Mouse (Mus musculus) fat pad, adult 2 months (tissue): ENCODE results near the gene Dpy19l3.

Experiments used
- DNase-seq: peaks from one replicate; pipeline ENCODE4 v3.0.0-alpha.2; 2011; ENCODE audit warnings: low read depth, low spot score; ENCODE audit errors: extremely low read depth

The Dpy19l3 gene

DNA sequence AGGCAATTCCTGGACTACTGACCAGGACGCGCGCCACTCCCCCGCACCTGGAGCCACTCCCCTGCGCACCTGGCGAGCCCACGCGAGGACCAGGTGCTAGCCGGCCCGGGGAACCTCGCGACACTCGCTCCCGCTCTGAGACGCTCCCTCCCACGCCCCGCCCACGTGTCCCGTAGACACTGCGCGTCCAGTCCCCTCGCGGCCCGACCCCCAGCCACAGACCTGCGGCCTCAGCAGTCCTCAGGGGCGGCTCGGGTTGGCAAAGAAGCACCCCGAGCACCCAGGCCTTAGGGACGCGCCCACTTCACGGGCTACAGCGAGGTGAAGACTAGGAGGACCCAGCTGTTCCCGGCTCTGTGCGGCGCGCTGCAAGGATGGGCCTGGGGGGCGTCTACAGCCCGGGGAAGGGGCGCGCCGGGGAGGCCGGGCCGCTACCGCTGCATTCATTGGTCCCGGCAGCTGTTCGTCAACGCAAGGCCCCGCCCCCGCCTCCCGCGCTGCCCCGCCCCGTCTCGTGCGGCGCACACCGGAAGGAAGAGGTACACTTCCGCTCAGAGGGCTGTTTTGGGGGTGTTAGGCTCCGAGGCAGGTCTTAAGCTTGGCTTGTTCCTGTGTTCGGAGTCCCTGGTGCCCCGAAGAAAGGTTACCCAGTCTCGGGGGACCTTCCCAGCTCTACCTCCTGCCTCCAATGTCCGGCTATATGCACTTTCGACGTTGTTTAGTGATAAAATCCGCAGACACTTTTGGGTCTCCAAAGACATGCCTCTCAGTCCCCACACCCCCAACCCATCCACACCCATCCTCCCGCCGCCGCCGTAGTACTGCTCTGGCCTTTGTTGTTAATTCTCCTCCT lies at the start of gene Dpy19l3:
Gene Dpy19l3, minus strand, starts transcription at position 422 of the 853 bp plus-strand sequence.
- DNase-seq: no peak

DNA sequence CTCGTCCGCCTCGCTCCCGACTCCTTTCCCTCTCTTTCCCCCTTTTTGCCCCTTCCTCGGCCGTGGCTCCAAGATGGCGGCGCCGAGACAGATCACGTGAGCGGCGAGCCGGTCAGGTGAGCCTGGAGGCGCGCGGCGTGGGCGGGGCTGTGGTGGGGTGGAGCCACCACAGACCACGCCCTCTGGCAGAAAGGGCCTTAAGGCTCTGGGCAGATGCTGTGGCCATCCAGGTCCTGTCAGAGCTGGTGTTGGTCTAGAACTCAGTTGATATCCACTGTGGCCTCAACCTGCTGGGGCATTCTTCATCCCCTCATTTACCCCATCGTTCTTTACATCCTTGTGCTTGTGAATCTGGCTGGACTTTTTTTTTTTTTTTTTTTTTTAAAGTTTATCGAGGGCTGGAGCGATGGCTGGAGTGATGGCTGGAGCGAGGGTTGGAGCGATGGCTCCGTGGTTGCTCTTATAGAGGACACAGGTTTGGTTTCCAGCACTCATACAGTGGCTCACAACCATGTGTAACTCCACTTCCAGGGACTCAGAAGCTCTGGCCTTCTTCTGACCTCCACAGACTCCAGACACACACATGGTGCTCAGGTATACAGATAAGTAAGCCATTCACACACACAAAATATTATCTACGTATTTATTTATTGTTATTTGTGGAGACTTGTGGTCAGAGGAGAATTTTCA lies 48.8 kb upstream of the Dpy19l3 start, which contains the start of gene Zfp507:
Gene Zfp507, minus strand, starts transcription at position 98 of the 690 bp plus-strand sequence.
- peak; percentile 11 for DNase-seq

DNA sequence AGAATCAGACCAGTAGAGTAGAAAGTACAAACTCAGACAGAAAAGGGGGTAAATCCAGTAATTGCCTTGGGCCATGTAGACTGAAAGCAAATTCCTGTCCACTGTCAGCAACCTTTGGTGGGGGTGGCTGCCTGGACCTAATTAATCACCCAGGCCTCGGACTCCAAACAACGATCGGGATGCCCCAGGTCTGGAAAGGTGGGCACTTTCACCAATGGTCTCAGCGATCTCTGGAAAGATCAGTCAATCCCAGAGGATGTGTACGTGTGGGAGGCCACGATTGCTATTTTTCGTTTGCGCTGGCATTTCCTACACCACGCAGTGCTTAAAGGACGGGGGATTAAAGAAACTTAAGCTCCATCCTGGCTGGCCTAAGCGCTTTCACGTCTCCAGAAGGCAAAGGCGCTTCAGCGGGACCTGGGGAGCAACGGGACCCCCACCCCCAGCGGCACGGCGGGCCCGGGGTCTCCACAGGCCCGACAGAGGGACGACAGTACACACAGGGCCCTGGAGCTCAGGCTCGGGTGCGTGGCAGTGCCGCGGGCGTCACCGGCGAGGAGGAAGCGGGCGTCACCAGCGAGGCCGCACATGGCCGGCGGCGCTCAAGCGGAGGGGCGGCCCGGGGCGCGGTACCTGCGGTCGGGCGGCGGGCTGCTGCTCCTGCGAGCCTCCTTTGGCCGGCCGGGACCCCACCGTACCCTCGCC lies 48.1 kb upstream of the Dpy19l3 start:
- DNase-seq: no peak

DNA sequence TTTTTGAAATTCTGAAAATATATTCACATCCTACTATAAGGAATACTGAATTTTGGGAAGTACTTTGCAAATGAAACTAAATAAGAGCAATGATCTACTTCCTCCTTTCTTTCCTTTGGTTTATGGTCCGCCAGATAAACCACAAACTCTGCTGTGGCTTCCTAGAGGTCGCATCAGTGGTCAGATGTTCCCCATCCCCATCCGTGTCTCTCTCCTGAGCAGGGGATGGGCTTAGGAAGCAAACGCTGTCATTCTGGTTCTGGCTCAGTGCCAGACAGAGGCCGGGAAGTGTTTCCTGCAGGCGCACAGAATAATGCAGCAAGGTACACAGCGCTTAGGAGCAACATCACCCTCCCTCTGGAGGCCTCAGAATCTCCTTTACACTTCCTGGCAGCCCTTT lies 41.9 kb upstream of the Dpy19l3 start:
- no peak for DNase-seq

DNA sequence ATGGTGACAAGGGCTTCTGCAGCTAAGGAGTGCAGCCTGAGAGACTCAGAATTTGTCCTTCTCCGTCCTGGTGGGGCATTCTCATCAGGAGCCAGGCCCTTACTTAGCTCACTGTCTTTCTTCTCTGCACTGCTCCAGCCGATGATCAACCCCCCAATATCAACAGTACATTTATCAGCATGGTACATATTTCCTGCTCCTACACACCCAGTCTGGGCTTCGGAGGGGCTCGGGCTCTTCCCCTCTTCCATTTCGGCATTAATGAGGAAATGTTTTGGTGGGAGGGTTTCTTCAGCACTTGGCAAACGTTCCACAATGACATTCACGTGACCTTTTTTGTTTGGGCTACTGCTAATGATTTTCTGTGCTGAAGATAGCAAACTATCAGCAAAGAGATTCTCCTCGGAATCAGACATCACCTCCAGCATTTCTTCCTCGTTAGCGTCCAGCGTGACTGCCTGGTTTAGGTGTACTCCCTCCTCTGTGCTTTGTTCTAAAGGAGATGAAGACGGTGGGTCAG lies 40.0 kb upstream of the Dpy19l3 start:
- DNase-seq: no peak

DNA sequence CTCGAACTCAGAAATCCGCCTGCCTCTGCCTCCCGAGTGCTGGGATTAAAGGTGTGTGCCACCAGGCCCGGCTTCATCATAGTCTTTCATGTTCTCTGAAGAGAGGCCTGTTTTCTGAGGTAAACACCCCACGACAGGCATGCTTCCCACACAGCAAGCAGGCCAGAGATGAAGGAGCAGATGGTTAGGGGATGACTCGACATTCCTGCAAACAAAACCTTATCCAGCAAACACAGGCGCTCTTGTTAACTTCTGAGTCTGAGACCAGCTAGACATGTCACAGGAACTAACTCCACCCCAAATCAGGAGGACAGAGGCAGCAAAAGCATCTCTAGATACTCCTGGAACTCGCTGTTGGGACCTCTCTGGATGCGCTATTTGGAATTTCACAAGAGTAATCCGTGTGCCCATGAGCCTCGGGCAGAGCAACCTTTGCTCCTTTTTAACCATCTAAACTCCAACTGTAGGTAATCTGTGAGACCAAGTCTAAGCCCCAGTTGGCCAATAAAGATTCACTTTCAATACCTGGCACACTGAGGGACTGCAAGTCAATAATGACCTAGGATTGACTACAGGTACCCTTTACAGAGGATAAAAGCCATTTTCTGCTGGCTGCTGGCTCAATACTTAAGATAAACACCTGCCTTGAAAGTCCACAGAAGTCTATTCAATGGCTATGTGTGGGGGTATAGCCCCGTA lies 38.0 kb upstream of the Dpy19l3 start:
- DNase-seq: no peak

DNA sequence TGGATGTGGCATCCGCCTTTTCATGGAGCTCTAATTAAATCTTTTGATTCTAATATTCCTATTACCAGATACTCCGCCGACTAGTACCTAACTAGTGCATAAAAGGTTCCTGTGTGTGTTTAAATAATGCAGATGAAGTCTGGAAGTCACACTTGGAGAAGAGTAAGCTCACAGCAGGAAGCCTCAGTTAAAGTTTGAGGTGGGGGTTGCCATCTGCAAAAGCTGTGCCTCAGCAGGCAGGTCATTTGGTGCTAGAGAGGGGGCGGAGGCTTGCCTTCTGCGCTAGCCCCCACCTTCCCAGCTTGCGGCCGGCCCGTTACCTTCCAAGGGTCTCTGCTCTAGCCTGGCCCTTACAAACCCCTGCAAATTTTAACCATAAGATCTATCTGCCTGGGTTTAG lies 36.7 kb upstream of the Dpy19l3 start:
- no peak for DNase-seq

DNA sequence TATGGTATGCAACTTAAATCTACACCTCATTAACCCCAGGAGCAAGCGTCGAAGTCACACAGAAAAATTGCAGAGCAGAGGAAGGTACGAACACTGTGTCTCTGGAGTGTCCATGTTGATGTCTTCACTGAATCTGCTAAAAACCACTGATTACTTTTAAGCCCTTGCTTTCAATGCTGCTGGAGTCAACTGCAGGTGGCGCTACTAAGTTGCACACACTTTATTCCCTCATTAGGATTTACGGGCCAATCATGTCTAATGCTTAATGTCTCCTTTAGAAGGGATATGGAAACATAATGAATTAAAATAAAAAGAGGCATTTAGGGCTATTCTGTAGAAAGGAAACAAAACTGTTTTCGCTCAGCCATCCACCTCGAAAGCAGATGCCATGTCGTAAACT lies 35.9 kb upstream of the Dpy19l3 start:
- DNase-seq: no peak

DNA sequence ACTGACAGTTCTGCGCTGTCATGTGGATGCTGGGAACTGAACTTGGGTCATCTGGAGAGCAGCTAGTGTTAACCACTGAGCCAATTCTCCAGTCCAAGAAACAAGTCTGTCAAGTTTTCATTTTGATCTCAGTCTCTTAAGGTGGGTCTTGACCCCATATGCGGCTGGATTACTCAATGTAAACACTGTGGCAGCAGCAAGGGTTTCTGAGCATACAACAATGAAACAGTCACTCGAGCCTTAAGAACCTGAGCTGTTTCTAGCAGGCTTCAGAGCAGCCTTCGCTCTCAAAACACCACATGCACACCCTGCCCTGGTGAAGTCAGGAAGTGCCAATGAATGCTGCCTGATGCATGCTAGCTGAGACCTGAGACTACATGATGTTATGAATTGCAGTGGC lies 31.3 kb upstream of the Dpy19l3 start:
- DNase-seq: no peak

DNA sequence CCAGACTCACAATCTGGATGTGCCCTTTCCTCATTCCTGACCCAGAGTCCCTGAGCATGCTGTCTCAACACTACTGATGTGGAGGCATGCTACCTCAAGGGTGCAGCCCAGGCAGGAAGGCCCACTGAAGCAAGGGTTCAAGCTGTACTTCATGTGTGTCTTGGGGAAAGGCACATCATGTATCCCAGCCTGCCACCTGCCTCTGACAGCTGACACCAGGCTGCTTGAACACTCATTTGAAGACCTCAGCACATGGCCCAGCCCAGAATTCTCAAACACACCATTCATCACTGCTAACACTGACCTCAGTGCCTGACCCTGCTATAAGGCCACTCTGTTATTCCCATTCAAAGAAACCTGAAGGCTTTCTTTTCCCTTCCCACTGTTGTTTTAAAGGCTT lies 28.0 kb upstream of the Dpy19l3 start:
- no peak for DNase-seq

DNA sequence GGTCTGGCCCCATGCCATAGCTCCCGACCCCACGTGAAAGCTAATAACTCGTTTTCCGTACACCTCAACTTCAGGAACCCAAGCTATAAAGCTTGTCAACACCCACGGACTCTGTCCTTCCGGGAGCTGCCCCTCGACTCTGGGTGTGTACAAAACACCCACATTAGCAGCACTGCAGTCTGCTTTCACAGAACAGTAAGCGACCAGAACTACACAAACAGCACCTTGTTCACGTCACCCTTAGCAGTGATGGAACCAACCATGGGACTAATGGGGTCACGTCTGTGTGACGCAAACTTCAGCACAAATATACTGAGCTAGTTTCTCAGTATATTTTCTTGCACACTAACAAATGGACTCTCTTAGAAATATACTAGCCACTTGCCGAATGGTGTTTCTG lies 19.9 kb upstream of the Dpy19l3 start:
- no peak for DNase-seq

DNA sequence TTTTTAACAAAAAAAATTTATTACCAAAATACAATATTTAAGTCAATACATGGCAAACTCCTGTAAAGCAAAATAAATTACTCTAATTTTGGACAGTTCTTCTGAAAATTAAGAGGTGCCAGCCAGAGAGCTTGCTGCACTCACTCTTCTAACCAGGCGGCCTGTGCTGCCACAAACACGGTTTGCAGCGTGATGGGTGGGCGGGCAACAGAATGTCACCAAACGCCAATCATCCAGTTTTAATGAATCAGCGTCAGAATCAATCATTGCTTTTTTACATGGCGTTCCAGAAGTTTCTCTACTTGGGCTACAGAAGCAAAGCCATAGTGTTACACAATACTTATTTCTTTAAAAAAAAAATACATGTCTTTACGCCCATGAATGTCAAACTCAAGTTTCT lies 18.1 kb upstream of the Dpy19l3 start:
- no peak for DNase-seq

DNA sequence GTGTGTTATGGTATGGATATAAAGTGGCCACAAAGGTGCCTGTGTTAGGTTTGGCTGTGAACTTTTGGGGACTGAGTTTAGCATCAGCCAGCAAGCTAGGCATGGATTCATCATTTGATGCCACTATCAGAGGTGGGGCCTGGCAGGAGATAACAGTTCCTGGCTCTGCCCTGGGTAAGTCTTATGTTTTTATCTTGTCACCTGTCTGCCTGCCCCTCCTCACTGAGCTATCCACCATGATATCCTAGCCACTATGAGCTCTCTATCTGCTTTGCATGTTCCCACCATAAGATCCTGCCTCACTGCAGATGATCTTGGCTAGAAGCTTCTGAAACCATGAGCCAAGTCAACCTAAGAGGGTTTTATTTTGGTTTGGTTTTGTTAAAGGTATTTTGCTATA lies 16.9 kb upstream of the Dpy19l3 start:
- no peak for DNase-seq

DNA sequence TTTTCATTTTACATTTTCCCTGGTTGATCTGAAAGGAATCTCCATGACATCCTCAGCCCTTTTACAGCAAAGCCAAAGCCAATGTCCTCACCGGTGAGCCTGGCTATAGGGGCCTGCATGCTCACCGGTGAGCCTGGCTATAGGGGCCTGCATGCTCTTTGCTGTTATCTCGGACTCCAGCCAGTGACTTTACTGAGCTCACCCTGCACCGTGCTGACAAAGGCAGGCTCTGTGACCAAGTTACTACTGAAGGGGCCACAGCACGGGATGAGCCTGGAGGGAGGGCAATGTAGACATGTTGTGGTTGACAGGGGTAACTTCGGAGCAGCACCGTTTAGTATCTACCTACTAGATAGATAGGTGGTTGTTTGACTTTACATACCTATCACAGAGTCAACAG lies 15.9 kb upstream of the Dpy19l3 start:
- DNase-seq: no peak

DNA sequence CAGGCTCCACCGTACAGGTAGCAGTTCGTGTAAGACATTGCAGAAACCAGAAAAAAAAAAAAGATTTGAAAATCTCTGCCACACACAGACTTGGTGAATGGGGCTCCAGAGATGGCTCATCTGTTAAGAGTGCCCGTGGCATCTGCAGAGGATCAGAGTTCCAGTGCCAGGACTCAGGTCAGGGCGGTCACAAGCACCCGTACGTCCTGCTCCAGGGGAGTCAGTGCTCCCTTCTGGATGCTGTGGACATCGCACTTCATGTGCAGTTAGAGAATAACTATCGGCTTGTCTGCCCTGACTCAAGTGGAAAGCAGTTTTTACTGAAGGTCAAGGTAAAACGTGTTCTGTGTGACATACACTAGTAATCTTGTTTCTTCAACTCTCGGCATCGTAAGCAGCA lies 10.2 kb upstream of the Dpy19l3 start:
- no peak for DNase-seq

DNA sequence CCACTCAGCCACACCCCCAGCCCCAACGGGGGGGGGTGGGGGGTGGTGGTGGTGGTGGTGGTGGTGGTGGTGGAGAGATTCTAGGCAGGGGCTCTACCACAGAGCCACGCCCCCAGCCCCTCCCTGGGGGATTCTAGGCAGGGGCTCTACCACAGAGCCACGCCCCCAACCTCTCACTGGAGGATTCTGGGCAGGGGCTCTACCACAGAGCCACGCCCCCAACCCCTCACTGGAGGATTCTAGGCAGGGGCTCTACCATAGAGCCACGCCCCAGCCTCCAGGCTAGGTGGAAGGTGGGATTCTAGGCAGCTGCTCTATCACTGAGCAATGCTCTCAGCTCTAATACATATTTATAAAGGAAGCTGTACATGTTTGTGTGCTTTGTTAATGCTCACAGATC lies 7.5 kb upstream of the Dpy19l3 start:
- no peak for DNase-seq

DNA sequence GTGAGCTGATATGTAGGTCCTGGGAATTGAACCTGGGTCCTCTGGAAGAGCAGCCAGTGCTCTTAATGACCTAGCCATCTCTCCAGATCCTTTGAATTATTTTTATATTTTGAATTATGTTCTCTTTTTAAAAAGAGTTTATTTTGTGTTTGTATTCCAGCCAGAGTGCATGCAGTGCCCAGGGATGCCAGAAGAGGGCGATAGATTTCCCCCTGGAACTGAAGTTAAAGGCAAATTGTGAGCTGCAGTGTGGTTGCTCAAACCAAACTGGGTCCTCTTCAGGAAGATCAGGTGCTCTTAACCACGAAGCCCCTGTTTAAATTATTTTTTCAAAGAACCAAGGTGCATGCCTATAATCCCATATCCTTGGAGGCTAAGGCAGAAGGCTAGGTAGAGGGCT lies 5.3 kb upstream of the Dpy19l3 start:
- no peak for DNase-seq

DNA sequence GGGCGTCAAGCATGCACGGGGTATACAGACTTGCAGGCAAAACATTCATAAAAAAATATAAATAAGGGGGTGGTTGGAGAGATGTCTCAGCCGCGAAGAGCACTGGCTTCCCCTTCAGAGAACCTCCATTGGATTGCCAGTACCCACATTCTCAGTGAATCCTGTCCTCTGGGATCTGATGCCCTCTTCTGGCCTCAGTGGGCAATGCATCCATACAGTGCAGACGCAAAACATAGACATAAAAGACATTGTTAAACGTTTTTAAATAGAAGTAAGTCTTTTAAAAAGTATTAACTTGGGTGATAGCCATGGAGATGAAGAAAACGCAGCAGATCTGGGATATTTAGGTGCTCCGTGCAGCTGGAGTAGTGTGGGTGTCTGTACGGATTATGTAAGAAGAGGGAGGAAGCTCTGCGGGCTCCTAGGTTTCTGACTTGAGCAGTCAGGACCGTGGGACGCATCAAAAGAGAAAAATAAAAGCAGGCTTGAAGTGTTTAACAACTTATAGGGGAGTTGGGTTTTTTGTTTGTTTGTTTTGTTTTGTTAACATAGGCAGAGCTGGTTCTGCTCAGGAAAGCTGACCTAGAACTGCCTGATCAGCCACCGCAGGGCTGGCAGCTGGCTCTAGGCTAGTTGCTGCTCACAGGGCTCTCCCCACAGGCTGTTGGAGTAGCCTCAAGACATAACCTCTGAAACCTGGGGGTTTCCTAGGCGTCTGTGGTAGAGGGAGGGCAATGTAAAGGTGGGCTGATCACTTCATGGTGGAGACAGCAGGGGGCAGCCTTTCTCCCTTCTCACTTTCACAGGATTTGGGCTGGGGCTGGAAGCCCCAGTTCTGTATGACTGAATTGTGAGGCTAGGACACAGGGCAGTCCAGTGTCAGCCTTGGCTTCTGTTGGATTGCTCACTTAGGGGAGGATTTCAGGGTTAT lies 2.5 kb upstream of the Dpy19l3 start:
- DNase-seq: no peak

DNA sequence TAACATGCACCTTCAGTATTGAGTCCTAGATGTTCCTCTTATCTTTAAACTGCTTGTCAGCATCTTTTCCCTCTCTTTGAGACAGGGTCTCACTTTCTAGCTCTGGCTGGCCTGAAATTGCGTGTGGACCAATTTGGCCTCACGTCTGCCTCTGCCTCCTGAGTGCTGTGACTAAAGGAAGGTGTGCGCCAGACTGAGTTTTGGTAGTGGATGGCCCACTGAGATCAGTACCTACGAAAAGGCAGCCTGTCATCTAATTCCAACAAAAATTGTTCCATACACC lies 573 bp upstream of the Dpy19l3 start:
- no peak for DNase-seq
